Mouse (Mus musculus): ENCODE results near the gene Atp5e. TPM values are rescaled to one million over a fixed set of nuclear protein-coding genes. Genes with fewer than 3 reads are reported as not detected.

The Atp5e gene
- polyA plus RNA-seq, 1 experiment from 2014 or later, result 851 TPM

DNA sequence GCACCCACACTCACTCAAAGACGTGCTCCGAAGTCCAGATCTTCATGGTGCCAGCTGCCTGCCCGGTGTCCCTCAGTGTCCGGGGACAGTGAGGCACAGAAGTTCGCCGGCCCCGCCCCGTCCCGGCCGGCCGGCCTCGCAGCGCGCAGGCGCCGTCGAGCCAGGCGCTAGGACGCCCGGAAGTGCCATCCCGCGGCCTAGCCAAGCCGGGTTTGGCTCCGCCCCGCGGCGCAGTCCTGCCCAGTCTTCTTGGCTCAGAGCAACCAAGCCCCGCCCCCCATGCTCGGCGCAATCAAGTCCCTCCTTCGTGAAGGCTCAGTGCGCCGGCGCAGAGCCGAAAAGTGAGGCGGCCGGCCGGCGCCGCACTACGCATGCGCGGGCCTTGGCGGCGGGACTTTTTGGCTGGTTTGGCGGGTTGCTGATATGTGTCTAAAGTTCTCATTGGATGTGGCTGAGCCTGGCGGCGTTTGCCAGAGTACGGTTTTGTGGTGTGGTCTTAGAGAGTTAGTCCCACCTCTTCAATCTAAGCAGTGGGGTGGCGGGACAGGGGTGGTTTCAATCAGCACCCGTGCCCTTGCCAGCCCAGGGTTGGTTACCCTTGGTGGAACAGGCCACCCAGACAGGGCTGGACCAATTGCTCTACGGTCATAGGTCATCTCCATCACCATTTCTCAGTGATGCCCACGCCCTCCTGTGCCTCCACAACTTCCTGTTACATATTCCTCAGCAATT, 9.1 kb upstream of the Atp5e start, which contains the start of gene Prelid3b:
Gene Prelid3b, minus strand, starts transcription at position 264 of the 732 bp plus-strand sequence.
- Histone ChIP-seq H3K4me3 (ENCODE audit: low read depth, low read length) (peak within 1 kb of the TSS; percentile 75), H3K27ac (replicated peaks) (peak within 1 kb of the TSS; percentile 93), H3K9ac (ENCODE audit: low read length) (peak within 1 kb of the TSS; percentile 92), H3K4me1 (replicated peaks; ENCODE audit: control insufficient read depth, insufficient read depth) (peaks cover 10% of the 10 kb centered on the region; the same call in 1 of the 2 replicates), H3K36me3 (ENCODE audit: control insufficient read depth, insufficient read depth, low read length) (peaks cover 3% of the 10 kb centered on the region; the same call in 1 of the 2 replicates), H3K4me2 (replicated peaks; ENCODE audit: low read depth) (peak within 1 kb of the TSS; percentile 83), H3K27me3 (ENCODE audit: control insufficient read depth, insufficient read depth, low read length) (no peaks in the 10 kb centered on the region), H3K9me3 (ENCODE audit: control insufficient read depth, low read length) (no peaks in the 10 kb centered on the region)
- WGBS, result under 1% methylated on average over 53 of the region's 53 CpGs
- ATAC-seq (ENCODE audit: low FRiP score, low TSS enrichment) (peak; percentile 95), DNase-seq (ENCODE audit: low spot score) (peak; percentile 100)
- TF ChIP-seq EP300 (optimal IDR thresholded peaks at IDR 0.05) (no peak), CTCF (IDR thresholded peaks at IDR 0.05; ENCODE audit: low read depth) (peak; percentile 47; the same call in 1 of the 2 replicates)

DNA sequence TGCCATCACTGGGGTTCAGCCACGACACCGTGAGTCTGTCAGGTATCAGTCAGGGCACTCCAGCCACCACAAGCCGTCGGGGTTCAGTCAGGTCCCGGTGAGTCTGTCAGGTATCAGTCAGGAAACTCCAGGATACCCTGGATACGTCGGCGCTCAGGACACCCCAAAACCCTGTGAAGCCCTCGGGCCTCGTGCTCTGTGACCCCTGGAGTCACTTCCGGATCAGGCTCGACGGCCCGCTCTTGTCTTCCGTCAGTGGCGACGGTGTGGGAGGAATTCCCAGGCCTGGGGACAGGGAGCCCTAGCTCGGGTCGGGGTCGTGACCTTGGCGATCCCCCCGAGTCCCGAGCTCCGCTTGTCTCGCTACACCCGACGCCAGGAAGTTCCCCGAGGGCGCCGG, 8.5 kb upstream of the Atp5e start:
- DNase-seq (ENCODE audit: low spot score) (no peak), ATAC-seq (ENCODE audit: low FRiP score, low TSS enrichment) (no peak)
- Histone ChIP-seq H3K4me2 (replicated peaks; ENCODE audit: low read depth) (peak overlapping the region; percentile 83), H3K4me1 (replicated peaks; ENCODE audit: control insufficient read depth, insufficient read depth) (peaks cover 10% of the 10 kb centered on the region; the same call in 1 of the 2 replicates), H3K27me3 (ENCODE audit: control insufficient read depth, insufficient read depth, low read length) (no peaks in the 10 kb centered on the region), H3K36me3 (ENCODE audit: control insufficient read depth, insufficient read depth, low read length) (peaks cover 3% of the 10 kb centered on the region; the same call in 1 of the 2 replicates), H3K4me3 (ENCODE audit: low read depth, low read length) (peak overlapping the region; percentile 75), H3K9me3 (ENCODE audit: control insufficient read depth, low read length) (no peaks in the 10 kb centered on the region), H3K9ac (ENCODE audit: low read length) (peak overlapping the region; percentile 92), H3K27ac (replicated peaks) (peak overlapping the region; percentile 93)
- TF ChIP-seq EP300 (optimal IDR thresholded peaks at IDR 0.05) (no peak), CTCF (IDR thresholded peaks at IDR 0.05; ENCODE audit: low read depth) (no peak)
- WGBS, result 9% methylated on average over 30 of the region's 30 CpGs

DNA sequence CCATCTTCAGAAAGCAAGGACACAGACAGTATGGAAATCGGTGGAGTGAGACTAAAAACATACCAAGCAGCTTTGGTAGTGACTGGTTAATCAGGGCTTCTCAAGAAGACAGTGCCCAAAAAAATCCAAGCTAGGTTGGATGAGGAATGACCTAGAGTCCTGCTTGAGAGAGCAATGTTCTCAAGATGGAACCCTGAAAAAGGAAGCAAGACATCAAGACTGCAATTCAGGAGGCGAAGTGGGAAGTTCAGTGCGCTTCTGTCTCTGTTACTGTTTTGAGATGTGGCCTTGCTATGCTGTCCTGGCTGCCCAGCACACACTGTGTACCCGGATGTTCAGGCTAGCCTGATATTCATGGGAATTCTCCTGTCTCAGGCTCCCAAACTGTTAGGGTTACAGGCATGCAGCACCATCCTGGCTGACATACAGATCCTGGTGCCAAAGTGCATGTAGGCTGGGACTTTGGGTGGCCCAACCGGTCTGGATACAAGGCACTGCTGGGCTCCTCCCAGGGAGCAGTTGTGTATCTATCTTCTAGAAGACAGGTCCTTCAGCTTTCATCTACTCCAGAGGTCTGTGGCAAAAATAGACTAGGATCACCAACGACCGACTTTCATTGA, 7.0 kb upstream of the Atp5e start:
- 85% methylated on average over 7 of the region's 7 CpGs for WGBS
- Histone ChIP-seq H3K4me3 (ENCODE audit: low read depth, low read length) (no peak overlapping the region), H3K4me1 (replicated peaks; ENCODE audit: control insufficient read depth, insufficient read depth) (peaks cover 10% of the 10 kb centered on the region; the same call in 1 of the 2 replicates), H3K9ac (ENCODE audit: low read length) (no peak overlapping the region), H3K36me3 (ENCODE audit: control insufficient read depth, insufficient read depth, low read length) (peaks cover 6% of the 10 kb centered on the region; the same call in 1 of the 2 replicates), H3K27me3 (ENCODE audit: control insufficient read depth, insufficient read depth, low read length) (no peaks in the 10 kb centered on the region), H3K27ac (replicated peaks) (peak overlapping the region; percentile 93; the same call in 1 of the 2 replicates), H3K9me3 (ENCODE audit: control insufficient read depth, low read length) (no peaks in the 10 kb centered on the region), H3K4me2 (replicated peaks; ENCODE audit: low read depth) (0 out of 2 replicates have a peak overlapping the region, but pooled peaks have one; percentile 23)
- DNase-seq (ENCODE audit: low spot score) (no peak), ATAC-seq (ENCODE audit: low FRiP score, low TSS enrichment) (no peak)
- TF ChIP-seq EP300 (optimal IDR thresholded peaks at IDR 0.05) (no peak), CTCF (IDR thresholded peaks at IDR 0.05; ENCODE audit: low read depth) (no peak)

- H3K9me3 ChIP-seq (ENCODE audit: control insufficient read depth, low read length), result no peaks in the 10 kb centered on the region
- TF ChIP-seq EP300 (optimal IDR thresholded peaks at IDR 0.05) (no peak), CTCF (IDR thresholded peaks at IDR 0.05; ENCODE audit: low read depth) (no peak)
- WGBS, result 57% methylated on average over 4 of the region's 4 CpGs
Observed at GRCm38 (mm10) chr2:174470333-174470732, 6.4 kb upstream of the Atp5e start.

DNA sequence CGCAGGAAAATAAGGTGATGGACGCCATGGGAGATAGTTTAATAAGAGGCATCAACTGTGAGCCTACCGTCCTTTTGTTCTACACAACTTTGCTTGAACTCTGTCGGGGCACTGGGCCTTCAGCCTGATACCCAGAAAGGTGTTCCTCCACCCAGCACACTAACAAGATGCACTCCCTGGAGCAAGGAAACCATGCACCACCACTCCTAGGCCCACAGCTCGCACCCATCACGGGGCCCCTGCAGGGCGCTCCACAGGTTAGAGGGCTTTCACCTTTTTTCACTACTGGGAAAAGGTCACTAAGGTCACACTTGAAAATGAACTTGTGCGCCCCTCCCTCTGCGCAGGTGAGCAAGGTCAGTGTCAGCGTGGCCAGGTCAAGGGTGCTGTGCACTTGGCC, 535 bp downstream of the Atp5e start:
- peak; percentile 30 for ATAC-seq (ENCODE audit: low FRiP score, low TSS enrichment)
- peaks cover 5% of the 10 kb centered on the region; the same call in 1 of the 2 replicates for H3K36me3 ChIP-seq (ENCODE audit: control insufficient read depth, insufficient read depth, low read length)

More at GRCm38 (mm10) chr2:174470333-174470732, 6.4 kb upstream of the Atp5e start:
- Histone ChIP-seq H3K9ac (ENCODE audit: low read length) (no peak overlapping the region), H3K4me3 (ENCODE audit: low read depth, low read length) (no peak overlapping the region), H3K36me3 (ENCODE audit: control insufficient read depth, insufficient read depth, low read length) (peaks cover 6% of the 10 kb centered on the region; the same call in 1 of the 2 replicates), H3K4me1 (replicated peaks; ENCODE audit: control insufficient read depth, insufficient read depth) (peaks cover 10% of the 10 kb centered on the region; the same call in 1 of the 2 replicates), H3K4me2 (replicated peaks; ENCODE audit: low read depth) (no peak overlapping the region), H3K27ac (replicated peaks) (no peak overlapping the region), H3K27me3 (ENCODE audit: control insufficient read depth, insufficient read depth, low read length) (no peaks in the 10 kb centered on the region)
- ATAC-seq (ENCODE audit: low FRiP score, low TSS enrichment), result no peak
- no peak for DNase-seq (ENCODE audit: low spot score)

More for the DNA sequence above, 535 bp downstream of the Atp5e start:
- Histone ChIP-seq H3K27me3 (ENCODE audit: control insufficient read depth, insufficient read depth, low read length) (no peaks in the 10 kb centered on the region), H3K9me3 (ENCODE audit: control insufficient read depth, low read length) (no peaks in the 10 kb centered on the region), H3K27ac (replicated peaks) (peak overlapping the region; percentile 80), H3K9ac (ENCODE audit: low read length) (peak overlapping the region; percentile 87), H3K4me1 (replicated peaks; ENCODE audit: control insufficient read depth, insufficient read depth) (no peaks in the 10 kb centered on the region; the same call in 1 of the 2 replicates), H3K4me2 (replicated peaks; ENCODE audit: low read depth) (peak overlapping the region; percentile 91), H3K4me3 (ENCODE audit: low read depth, low read length) (peak overlapping the region; percentile 72)
- 29% methylated on average over 10 of the region's 10 CpGs for WGBS
- DNase-seq (ENCODE audit: low spot score), result peak; percentile 30
- TF ChIP-seq EP300 (optimal IDR thresholded peaks at IDR 0.05) (no peak), CTCF (IDR thresholded peaks at IDR 0.05; ENCODE audit: low read depth) (no peak)

All from stomach, postnatal 0 days (tissue).